Mouse (Mus musculus) C2C12 (cell line): ENCODE data around the gene Sel1l3. TPM values are rescaled to one million over a fixed set of nuclear protein-coding genes. Genes with fewer than 3 reads are reported as not detected.

Source experiments
- H3K27me3 ChIP-seq: one replicate; pipeline ENCODE4 v1.6.1; 2011; ENCODE audit not compliant: control insufficient read depth, insufficient read depth, insufficient read length
- H3K36me3 ChIP-seq: one replicate; pipeline ENCODE4 v1.6.1; 2011; ENCODE audit not compliant: control insufficient read depth, insufficient read depth
- H3K4me3 ChIP-seq: one replicate; pipeline ENCODE4 v1.5.1; 2011; ENCODE audit warnings: mild to moderate bottlenecking, control low read depth; ENCODE audit not compliant: poor library complexity, insufficient read depth, severe bottlenecking
- H3K79me2 ChIP-seq: one replicate; pipeline ENCODE4 v1.6.1; 2011; ENCODE audit not compliant: control insufficient read depth, insufficient read depth
- H3K79me3 ChIP-seq: one replicate; pipeline ENCODE4 v1.6.1; 2011; ENCODE audit warnings: low read depth, control low read depth
- H3ac ChIP-seq: one replicate; pipeline ENCODE3; 2011; ENCODE audit warnings: low read depth; ENCODE audit not compliant: control insufficient read depth, insufficient read length
- CEBPB ChIP-seq: IDR thresholded peaks from one replicate; pipeline ENCODE4 v1.6.1; 2011; ENCODE audit warnings: low read depth, mild to moderate bottlenecking, control low read depth, moderate library complexity
- CTCF ChIP-seq: IDR thresholded peaks from one replicate; pipeline ENCODE4 v1.5.1; 2011; ENCODE audit not compliant: control insufficient read depth, insufficient read depth, insufficient read length
- FOSL1 ChIP-seq: IDR thresholded peaks from one replicate; pipeline ENCODE4 v1.8.0; 2011; ENCODE audit warnings: mild to moderate bottlenecking, low read length; ENCODE audit not compliant: poor library complexity, insufficient read depth, severe bottlenecking
- MAX ChIP-seq: IDR thresholded peaks from one replicate; pipeline ENCODE4 v1.6.1; 2011; ENCODE audit warnings: mild to moderate bottlenecking, control low read depth
- MYOD1 ChIP-seq: IDR thresholded peaks from one replicate; pipeline ENCODE4 v1.6.1; 2011; ENCODE audit warnings: low read depth; ENCODE audit not compliant: control insufficient read depth, insufficient read length
- MYOG ChIP-seq: IDR thresholded peaks from one replicate; pipeline ENCODE4 v1.6.1; 2011; ENCODE audit not compliant: control insufficient read depth, insufficient read length; ENCODE audit errors: extremely low read depth
- USF1 ChIP-seq: IDR thresholded peaks from one replicate; pipeline ENCODE4 v1.6.1; 2011; ENCODE audit warnings: low read depth, mild to moderate bottlenecking, control low read depth, moderate library complexity
- polyA plus RNA-seq: library from polyadenylated mRNA; unstranded; fragments of >200 nt; fragmentation: generic; extraction: Trizol; gene quantifications from one replicate; pipeline ENCODE4 v1.2.1, GENCODE M21; 2012; ENCODE audit warnings: missing spikeins

The Sel1l3 gene
- polyA plus RNA-seq, 1 experiment: not detected

DNA sequence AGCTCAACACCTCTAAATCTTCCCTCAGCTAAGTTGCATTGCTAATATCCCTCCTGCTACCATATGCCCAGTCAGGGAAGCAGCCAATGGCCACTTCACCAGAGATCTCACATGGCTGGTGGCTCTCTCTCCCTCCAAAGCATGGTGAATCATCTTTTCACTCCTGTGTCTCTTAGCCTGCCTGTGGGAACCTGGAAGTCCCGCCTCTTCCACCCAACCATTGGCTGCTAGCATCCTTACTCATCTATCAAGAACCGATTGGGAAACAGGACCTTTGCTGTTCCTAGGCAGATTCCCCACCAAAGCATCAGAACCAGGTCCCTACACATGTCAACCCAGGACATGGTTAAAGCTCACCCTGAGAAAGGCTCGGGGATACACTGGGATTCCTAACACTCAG is 122.4 kb downstream of the Sel1l3 start:
- Histone ChIP-seq H3K27me3 (peaks cover 3% of the 10 kb centered on the region), H3ac (no peak overlapping the region), H3K4me3 (no peak overlapping the region), H3K79me2 (no peaks in the 10 kb centered on the region), H3K79me3 (no peaks in the 10 kb centered on the region), H3K36me3 (no peaks in the 10 kb centered on the region)
- TF ChIP-seq CEBPB (no peak), FOSL1 (no peak), MAX (no peak), MYOD1 (no peak), CTCF (no peak), MYOG (no peak)

DNA sequence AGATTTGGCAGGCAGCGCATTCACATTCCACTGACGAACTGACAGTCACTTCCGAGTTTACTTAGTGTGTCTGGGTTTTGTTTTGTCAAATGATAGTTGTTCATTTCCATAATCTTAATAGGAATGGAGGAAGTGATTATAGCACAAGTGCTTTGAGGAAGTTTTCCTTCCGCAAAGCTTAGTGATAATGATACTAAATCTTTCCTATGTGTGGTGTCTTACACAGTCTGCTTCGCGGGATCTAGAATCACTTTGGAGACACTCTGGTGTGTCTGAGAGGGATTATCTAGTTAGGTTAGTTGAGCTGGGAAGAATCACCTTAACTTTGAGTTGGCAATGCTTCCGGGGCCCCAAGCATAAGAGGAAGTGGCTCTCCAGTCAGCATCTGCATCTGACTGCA is 126.3 kb downstream of the Sel1l3 start:
- Histone ChIP-seq H3K79me3 (no peaks in the 10 kb centered on the region), H3K4me3 (no peak overlapping the region), H3K27me3 (no peaks in the 10 kb centered on the region), H3ac (no peak overlapping the region), H3K36me3 (no peaks in the 10 kb centered on the region), H3K79me2 (no peaks in the 10 kb centered on the region)
- no peak for TF ChIP-seq FOSL1
- TF ChIP-seq MYOG: no peak
- no peak for TF ChIP-seq MAX
- no peak for TF ChIP-seq CTCF
- no peak for TF ChIP-seq MYOD1
- TF ChIP-seq CEBPB: no peak
- no peak for TF ChIP-seq USF1

DNA sequence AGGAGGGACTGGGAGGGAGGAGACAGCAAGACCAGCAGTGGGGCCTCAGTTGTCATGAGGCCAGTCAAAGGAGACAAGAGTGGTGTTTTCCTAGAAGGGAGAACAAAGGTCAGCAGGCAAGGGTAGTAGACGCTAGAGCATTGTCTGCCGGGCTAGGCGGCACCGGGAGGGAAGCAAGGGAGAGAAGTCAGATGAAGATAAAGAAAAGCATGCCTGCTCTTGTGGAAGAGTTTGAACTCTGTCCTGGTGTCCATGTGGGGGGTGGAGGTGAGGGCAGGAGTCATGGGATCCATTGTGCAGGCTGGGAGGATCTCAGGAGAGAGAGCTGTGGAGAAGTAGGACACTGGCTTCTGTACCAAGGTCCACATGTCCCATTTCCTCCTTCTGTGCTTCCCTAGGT is 135.3 kb downstream of the Sel1l3 start:
- peaks cover 8% of the 10 kb centered on the region for H3K27me3 ChIP-seq
- TF ChIP-seq CEBPB: no peak
- TF ChIP-seq MYOD1: no peak
- no peak for TF ChIP-seq CTCF
- no peaks in the 10 kb centered on the region for H3K79me2 ChIP-seq
- no peaks in the 10 kb centered on the region for H3K79me3 ChIP-seq
- no peak overlapping the region for H3K4me3 ChIP-seq
- no peaks in the 10 kb centered on the region for H3K36me3 ChIP-seq
- no peak overlapping the region for H3ac ChIP-seq

DNA sequence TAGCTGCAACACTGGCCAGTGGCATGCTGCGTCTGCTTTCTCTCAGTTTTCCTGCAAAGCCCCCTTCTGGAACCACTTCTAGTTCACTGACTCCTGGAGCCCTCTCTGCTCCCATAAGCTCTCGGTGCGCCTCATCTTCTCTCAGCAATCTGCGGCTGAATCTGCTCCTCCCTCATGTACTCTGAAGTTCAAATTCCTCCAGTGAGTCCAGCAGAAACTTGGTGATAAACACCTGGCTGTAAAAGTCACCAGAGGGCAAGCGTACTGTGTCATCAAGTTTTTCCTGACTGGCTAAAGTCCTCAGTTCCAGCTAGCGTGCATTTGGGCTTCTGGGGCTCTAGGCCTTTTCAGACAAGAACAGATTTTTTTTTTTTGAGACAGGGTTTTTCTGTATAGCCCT is 139.2 kb downstream of the Sel1l3 start:
- H3K79me2 ChIP-seq: no peaks in the 10 kb centered on the region
- TF ChIP-seq FOSL1: no peak
- TF ChIP-seq MAX: no peak
- TF ChIP-seq CEBPB: no peak
- TF ChIP-seq USF1: no peak
- TF ChIP-seq MYOD1: no peak
- TF ChIP-seq MYOG: no peak
- no peak for TF ChIP-seq CTCF
- no peak overlapping the region for H3ac ChIP-seq
- H3K36me3 ChIP-seq: no peaks in the 10 kb centered on the region
- H3K27me3 ChIP-seq: peaks cover 11% of the 10 kb centered on the region
- H3K4me3 ChIP-seq: no peak overlapping the region
- no peaks in the 10 kb centered on the region for H3K79me3 ChIP-seq

DNA sequence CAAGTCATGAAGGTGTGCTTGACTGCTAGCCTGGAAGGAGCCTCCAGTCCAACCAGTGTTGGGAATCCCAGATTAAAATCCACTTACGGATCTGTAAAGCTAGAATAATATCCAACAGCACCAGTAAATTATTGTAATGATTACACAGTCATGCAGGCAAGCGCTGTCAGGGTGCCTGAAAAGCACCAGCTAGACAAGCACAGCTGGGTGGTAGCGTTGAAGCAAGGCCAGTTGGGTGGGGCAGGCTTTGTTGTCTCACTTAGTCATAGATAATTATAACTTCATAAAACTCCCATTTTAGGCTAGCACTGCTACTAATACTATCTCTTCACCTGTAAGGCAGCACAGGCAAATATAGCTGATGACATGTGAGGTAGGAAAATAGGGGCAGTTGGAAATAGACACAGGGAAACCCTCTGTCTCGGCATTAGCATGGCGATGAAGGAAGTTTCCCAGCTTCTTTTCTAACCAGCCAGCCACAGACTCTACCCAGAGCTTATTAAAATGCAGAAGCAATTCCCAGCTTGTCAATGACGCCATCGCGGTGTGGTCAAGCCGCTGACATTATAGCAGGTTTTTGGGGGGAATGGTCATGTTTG is 152.1 kb downstream of the Sel1l3 start:
- Histone ChIP-seq H3K4me3 (no peak overlapping the region), H3ac (no peak overlapping the region), H3K27me3 (peaks cover 13% of the 10 kb centered on the region), H3K79me3 (no peaks in the 10 kb centered on the region), H3K36me3 (no peaks in the 10 kb centered on the region), H3K79me2 (no peaks in the 10 kb centered on the region)
- TF ChIP-seq MYOG: no peak
- TF ChIP-seq CEBPB: no peak
- no peak for TF ChIP-seq USF1
- no peak for TF ChIP-seq MAX
- no peak for TF ChIP-seq MYOD1
- TF ChIP-seq FOSL1: no peak
- no peak for TF ChIP-seq CTCF

Other genes with a start within 250 kb of the Sel1l3 start
- gene Slc34a2, start 175.8 kb downstream of the Sel1l3 start, polyA plus RNA-seq: 0.01 TPM
- 45.2 TPM for gene Smim20, start 53.2 kb upstream of the Sel1l3 start, polyA plus RNA-seq